Mouse (Mus musculus) heart, adult 11 months (tissue): ENCODE data around the gene Gm26741.
A peak's percentile ranks its signal among the peaks of the same experiment; 100 is the strongest.
"Not testable (repeated sequence)": the region's sequence is repeated elsewhere in the genome, so short reads cannot be mapped to it uniquely, and the experiment has no call there.

Source experiments
- DNase-seq: peaks from one replicate; pipeline ENCODE4 v3.0.0; 2022

Gene Gm26741

DNA sequence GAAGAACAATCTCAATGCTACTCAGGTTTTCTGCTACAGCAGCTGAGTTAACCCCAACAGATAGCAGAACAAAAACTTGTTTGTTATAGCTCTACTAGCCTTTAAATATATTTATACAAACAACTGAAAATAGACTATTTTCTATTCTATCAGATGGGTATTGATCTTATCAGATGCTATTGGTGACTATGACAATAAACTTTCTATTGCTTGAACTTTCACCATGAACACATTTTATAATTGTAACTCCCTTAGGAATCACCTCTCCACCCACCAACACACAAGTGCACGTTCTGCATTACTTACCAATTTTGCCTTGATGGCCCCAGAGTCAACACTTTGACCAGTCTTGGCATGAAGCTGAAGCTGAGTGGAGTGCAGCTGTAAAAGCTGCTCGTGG lies at the start of gene Gm26741:
Gm26741 (plus strand) TSS at position 301 of the 400 bp plus-strand sequence.
- no peak for DNase-seq

DNA sequence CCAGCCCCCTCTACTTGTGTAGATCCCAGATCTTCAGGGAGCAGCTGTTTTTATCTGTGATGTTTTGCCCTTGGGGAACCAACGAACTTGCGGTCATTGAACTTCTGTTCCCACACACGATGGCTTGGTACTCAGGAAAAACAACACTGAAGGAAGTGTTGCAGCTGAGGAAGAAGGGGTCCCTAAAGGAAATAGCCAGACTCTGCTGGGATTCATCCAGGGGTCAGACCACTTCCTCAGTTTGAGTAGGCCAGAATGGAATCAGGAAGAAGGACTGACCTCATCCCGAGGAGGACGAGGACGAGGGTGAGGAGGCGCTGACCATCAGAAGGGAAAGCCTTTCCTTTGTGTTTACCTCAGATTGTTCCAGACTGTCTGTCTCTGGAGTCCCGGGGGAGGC lies 49.4 kb upstream of the Gm26741 start:
- DNase-seq = peak; percentile 99

DNA sequence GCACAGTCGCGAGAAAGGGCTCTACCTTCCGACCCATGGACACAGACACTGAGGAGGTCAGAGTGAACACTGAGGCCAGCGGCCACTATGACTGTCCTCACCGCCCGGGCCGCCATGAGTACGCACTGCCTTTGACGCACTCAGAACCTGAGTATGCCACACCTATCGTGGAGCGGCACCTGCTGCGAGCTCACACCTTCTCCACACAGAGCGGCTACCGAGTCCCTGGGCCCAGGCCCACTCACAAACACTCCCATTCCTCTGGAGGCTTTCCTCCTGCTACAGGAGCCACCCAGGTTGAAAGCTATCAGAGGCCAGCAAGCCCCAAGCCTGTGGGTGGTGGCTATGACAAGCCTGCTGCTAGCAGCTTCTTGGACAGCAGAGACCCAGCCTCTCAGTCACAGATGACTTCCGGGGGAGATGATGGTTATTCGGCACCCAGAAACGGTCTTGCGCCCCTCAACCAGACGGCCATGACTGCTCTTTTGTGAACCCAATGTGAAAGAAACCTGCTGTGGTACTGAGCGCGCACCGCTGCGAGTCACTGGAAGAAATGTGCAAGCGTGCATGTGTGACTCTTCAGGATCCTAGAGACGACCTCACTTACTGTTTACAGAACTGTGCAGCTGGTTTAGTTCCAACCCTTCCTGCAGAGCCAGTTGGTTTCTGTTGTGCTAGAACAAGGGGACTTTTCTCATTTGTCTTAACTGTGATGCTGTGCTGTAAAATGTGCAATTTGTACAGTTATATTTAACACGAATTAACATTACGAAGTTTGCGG lies 38.9 kb upstream of the Gm26741 start:
- peak; percentile 79 for DNase-seq

DNA sequence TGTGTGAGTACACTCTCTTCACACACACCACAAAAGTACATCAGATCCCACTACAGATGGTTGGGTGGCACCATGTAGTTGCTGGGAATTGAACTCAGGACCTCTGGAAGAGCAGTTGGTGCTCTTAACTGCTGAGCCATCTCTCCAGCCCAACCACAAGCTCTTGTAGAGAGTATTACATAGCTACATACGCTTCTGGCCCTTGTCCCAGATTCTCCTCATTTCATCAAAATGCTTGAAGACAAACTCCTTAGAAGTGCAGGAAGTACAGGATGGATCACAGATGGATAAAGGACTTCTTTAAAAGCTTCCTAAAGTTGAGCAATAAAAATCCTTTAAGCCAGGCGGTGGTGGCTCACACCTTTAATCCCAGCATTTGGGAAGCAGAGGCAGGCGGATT lies 36.6 kb upstream of the Gm26741 start:
- DNase-seq = peak; percentile 39

DNA sequence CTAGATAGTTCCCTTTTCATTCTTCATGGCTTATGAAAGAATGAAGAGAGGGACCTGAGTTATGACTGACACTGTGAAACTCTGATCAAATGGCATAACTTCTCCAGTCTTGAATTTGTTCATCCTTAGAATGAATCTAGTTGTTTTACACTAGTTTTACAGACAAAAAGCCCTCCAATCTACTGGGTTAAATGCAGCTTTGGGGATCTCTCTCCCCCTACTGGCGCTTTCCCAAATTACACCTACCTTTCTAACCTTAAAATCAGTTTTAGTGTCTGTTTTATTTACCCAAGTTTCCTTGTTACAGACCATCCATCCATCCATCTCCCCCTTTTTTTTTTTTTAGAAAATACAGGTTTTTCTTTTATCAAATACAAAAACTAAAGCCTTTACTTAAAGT lies 27.6 kb upstream of the Gm26741 start:
- DNase-seq = no peak

DNA sequence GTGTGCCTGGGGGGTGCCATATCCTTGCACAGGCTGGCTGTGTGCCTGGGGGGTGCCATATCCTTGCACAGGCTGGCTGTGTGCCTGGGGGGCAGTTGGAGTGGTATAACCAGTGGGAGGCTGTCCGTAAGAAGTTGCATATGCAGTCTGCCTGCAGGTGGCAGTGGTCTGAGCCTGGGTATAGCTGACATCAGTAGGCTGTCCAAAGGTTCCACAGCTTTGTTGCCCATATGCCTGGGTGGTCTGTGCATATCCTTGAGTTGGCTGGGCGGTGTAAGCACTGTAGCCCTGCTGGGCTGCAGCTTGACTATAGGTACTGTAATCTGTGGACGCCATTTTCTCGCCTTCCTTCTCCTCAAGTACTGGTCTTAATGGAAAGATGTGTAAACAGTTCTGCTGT lies 15.2 kb upstream of the Gm26741 start:
- not testable (repeated sequence) for DNase-seq

DNA sequence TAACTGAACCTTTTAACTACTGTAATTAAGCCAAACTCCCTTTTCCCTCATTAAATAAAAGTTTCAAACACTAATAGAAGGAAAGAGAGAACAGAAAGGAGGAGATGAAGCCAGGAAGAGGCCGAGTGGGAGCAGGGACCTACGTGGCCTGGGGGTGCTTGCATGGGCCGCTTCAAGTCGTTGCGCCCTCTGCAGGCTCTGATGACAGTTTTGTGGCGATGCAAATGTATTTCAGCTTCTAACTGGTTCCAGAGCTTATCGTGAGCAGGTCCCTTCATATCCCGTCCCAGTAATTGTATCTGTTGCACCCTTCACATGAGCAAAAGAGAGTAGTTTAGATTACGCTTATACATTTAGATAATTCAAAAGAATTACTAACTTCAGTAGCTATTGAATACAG lies 5.4 kb upstream of the Gm26741 start:
- peak; percentile 75 for DNase-seq

DNA sequence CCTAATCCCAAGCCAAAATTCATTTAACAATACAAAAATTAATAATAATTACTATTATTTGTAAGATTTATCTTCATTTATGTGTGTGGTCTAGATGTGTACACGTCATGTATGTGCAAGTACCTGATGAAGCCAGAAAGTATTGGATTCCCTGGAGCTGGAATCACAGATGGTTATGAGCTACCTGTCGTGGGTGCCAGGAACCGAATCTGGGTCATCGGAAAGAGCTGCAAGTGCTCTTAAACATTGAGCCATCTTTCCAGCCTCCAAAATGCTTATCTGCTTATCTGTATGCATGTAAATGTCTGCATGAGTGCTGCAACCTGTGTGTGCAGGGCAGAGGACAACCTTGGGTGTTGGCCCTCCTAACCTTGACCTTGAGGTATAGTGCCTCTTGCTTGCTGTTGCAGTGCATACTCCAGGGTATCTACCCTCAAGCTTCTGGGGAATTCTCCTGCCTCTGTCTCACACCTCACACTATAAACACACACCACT lies 1.7 kb downstream of the Gm26741 start:
- DNase-seq = no peak

DNA sequence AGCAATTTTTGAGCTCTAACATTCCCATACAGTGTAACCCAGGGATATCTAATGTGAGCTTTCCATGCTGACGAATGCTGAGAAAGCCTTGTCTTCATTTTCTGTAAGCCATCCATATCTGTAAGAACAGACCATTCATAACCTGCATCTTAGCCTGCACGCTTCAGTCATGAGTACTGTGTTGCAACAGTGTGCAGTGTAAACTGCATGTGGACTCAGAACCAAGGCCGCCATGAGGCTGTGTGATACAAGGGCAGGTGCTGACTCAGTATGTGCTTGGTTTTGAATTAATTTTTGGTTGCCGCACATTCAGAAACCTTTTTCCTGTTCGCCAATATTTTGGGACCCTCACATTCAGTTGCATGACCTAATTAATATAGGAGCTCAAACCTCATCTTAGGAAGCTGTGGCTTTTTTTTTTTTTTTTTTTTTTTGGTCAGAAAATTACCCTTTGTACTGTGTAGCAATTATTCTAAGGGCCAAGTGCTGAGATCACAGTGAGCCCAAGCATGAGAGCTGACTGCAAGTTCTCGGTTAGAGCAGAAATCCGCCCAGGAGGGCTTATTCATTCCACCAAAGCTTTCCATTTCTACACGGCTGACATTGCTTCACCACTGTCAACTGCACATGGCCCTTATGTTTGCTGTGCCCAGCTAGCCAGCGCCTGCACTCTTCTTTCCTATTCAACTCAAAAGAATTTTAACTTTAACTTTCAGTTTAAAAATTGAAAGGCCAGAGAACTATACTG lies 2.5 kb downstream of the Gm26741 start:
- DNase-seq = no peak

DNA sequence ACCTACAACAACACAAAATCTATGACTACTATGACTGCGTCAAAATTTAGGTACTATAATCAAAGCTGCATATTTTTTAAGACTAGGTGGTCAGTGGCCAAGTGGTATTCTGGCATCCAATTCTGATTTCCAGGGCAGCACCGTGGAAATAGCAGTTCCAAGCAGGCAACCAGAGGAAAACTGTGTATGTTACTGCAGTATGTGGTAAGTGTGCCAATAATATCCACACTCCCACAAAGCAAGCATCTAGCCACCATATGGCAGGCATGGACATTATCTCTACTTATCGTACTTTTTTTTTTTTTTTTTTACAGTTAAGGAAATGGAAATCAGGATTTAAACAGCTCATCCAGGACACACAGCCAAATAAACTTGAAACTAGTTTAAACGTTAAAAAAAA lies 9.8 kb downstream of the Gm26741 start:
- DNase-seq = no peak

DNA sequence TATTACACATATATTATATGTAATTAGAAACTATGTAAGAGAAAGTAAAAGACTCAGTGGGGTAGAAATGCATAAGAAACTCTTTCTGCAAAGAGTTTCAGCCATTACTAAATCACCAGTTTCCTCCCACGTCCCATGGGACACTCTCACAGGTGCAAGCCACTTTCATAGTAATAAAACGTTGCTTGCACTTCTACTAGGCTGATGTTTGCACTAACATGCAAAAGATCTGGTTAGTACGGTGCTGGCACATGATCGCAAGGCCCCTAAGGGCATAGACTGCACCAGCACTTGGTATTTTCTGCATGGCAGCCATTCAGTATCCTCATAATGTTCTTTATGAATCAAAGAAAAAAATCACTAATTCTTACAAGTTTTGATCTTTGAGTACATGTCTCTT lies 15.3 kb downstream of the Gm26741 start:
- peak; percentile 85 for DNase-seq

DNA sequence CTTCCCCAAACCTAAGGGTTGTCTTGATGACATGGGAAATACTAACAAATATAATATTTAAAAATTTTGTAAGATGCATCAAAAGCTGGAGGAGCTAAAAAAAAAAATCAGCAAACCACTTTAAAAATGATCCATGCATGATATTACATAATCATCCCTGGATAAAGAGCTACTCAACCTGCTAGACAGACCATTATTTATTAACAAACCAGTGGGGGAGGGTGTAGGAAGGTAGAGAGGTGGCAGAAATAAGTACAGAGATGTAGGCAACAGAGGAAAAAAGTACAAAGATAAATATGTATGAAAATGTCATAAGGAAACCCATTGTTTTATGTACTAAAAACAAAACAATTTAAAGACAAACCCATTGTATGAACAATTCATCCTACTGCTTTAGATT lies 16.1 kb downstream of the Gm26741 start:
- no peak for DNase-seq

DNA sequence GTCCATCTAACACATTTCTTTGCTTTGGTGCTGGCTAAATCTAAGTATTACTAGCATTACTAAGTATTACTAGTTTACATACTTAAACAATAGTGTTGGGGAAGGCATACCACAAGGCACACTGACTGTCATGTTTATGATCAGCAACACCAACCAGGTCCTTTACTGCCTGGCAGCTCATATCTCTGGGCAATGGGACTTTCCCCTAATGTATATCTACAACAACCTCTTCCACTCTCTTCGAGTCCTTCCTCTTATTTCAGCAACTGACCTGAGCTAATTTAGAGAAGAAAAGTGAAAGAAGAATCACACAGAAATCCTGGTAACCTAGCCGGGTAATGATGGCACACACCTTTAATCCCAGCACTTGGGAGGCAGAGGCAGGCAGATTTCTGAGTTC lies 17.9 kb downstream of the Gm26741 start:
- DNase-seq = no peak

DNA sequence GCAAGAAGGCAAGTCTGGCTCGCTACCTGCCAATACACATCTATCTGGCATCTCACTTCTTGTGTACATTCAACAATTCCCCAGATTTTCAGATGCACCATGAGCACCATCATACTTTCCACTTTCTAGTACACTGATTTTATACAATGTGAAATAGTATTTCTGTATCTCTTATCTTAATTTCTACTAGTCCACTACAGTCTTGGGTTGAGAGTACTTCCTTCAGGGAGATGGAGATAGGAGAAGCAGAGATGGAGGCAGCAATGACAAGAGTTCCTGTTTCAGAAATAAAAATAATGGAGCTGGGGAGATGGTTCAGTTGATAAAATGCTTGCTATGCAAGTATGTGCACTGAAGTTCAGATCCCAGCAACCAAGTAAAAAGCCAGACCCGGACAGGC lies 19.2 kb downstream of the Gm26741 start:
- no peak for DNase-seq

DNA sequence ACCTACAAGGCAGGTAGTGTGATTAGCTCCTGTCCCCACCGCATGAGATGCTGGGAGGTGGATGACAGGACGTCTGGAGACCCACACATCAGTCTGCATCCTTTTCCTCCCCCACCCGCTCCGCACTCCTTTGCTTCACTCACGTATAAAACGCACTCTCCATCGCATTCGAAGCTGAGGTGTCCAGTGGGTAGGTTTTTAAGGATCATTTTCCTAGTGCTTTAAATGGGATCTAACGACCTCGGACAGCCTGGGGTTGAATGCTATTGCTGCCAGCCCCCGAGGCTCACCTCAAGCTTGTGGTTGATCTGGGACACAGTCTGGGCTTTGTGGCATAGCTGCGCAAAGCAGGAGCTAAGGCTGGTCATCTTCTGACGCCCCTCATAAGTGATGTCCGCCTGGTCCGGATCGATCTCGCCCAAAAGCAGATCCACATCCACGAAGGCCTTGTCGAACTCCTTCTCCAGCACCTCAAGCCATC lies 22.8 kb downstream of the Gm26741 start:
- DNase-seq = no peak

DNA sequence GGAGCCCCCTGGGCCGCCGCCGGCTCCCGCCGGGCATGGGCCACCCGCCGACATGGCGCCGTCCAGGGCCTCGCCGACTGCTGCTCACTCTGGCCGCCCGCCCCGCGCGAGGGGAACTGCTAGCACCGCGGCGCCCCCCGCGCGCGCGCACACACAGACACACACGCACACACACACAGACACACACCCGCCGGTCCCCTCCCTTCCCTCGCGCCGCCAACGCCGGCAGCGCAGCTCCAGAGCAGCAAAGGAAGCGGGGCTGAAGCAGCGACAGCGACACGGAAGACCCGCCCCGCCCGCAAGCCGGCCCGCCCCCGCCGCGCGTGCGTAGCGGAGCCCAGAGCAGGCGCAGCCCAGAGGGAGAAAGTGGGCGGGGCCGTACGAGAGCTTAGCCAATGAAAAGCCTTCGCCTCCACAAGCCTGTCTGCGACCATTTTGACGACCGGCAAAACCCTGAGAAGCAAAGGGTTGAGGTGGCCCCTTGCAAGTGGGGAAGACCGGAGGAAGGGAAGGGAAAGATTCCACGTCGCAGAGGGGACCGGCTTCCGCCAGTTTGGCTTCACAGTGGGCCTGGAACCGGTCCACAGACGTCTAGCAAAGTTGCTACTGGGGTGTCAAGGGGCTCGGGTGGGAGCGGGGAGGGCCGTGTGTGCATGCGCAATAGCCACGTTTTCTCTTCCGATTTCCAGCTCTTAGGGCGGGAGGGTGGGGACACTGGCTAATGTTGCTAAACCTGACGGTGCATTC lies 23.5 kb downstream of the Gm26741 start, which contains the start of gene Gopc:
Gopc (minus strand) TSS at position 280 of the 747 bp plus-strand sequence.
- DNase-seq = peak; percentile 100

DNA sequence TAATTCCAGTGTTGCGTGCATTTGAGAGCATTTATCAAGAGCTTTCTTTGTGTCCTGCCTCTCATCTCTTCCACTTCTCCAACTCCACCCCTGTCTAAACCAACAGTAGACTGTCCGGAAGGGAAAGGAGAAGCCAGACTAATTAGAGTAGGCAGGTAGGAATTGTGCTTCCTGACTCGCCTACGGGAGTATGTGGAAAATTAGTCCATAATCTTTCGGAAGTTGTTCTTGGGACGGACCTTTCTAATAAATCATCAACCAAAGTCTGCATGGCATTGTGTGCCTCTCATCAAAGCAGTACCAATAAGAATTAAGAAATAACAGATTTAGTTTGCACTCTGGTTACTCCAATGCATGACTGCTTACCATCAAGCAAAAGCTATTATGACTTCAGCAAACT lies 24.5 kb downstream of the Gm26741 start:
- DNase-seq = peak; percentile 81

DNA sequence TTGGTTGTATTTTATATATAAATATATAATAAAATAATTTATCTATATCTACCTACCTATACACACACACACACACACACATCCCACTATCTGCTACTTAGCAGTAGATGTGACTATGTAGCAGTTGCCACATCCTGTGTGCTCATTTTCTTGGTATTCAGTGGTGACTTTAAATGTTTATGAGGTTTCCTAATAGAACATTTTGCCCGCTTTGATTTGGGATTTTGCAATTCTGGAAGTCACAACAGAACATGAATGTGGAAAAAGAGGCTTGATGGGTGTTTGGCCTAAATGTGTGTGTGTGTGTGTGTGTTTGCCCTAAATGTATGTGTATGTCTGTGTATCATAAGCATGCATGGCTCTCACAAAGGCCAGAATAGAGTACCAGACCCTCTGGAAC lies 25.0 kb downstream of the Gm26741 start:
- DNase-seq = no peak

DNA sequence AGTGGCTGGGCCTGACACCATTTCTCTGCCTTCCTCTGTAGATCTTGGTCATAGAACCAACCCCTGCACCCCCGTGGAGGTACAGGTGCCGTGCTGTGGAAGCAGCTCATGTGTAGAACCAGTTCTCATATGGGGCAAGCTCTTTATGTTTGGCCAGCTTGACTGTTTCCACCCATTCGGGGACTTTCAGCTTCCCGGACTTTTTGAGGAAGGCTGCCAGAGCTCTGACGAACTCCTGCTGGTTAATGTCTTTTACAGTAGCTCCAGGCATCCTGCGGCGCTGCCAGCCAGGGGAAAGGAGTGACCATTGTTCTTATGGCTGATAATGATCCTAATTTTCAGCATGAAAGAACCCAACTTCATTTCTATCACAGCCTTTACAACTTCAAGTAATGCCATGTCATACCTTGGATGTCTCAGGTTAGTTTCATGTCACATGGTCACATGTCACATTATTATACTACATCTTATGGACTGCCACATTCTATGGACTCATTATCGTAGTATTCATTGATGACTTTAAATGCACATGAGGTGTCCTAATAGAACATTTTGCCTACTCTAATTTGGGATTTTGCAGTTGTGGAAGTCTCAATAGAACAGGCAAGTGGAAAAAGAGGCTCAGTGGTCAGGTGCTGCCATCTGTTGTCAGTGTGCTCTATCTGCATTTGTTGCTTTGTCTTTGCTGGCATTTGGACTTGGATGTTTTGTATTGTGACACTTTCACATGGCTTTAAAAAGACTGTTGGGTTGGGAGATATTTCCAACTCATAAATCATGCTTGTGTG lies 26.4 kb downstream of the Gm26741 start:
- peak; percentile 98 for DNase-seq

DNA sequence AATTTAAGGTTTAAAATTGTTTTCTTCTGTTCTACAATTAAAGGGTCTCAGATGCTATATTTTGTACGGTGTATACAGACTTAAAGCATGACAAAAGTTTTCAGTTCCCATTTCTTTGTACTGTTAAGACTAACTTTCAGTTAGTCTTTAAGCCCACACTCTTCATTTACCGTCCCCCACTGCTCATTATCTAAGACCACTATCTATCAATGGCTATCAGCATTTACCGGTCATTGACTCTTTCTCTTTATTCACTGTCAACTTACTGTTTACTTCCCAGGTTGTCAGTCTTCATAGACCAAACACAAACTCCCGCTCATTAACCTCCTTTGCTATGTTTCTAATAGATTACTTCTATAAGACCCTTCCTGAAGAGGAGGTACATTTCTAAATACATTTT lies 28.6 kb downstream of the Gm26741 start:
- no peak for DNase-seq

DNA sequence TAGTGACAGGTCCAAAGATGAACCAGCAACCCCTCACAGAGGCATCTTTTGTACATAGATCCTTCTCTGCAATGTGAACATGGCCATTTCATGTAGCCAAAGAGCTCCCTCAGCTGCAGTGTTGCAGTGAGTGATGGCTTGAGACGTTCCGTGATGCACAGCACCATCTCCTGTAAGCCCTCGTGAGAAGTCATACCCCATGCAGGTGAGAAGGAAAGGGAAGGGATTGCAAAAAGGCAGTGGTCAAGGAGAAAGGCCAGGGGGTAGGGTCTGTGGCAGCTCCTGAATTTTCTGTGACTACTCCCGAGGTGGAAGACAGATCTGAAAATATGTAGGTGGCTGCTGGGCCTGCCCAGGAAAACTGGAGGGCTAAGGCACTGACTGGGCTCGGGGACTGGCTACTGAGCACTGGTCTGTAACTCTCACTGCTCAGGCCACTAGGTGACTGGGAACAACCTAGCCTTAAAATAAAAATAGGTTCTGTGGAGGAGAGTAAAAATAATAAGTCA lies 30.4 kb downstream of the Gm26741 start, which contains the start of gene Nepn:
Nepn (plus strand) TSS at position 51 of the 509 bp plus-strand sequence.
- DNase-seq = peak; percentile 94

DNA sequence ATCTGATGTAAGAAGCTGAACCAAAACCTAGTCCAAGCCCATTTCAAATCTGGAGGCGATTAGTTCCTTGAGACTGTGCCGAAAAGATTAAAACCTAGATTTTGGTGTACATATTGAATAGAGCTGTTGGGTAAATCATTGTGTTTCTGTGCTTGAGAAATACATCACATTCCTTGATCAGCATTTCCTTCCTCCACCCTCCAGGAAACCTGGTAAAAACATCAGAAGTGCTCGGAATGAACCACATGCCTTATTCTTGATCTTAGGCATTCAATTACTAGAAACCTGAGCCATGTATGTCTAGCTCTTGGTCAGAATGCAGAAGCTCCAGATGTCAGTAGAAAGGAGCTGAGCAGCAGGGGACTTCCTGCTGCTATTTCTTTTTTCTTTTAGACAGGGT lies 30.9 kb downstream of the Gm26741 start:
- DNase-seq = peak; percentile 94
